Mouse (Mus musculus) cerebellum, adult 9-10 months (tissue): ENCODE results near the gene Gm7145.
"Not testable (repeated sequence)": the region's sequence is repeated elsewhere in the genome, so short reads cannot be mapped to it uniquely, and the experiment has no call there.

Source experiments
- DNase-seq: peaks from one replicate; pipeline ENCODE4 v3.0.0; 2022

Gene Gm7145

DNA sequence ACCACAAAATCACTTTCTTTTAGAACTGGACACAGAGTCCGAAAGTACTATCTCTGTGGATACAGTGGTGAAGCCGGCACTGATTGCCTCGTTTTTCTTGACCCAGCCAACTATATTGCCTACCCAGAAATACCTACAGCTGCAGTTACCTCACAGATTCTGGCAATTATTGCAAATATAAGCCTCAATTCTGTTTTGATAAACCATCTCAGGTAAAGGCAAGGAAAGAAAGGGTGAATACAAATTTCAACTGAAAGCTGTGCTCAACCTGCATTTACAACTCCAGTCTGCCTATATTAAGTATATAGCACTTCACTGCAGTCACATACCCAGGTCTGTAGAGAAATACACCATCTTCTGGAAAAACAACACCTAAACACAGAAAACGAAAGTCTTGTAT lies at the start of gene Gm7145:
Gm7145 (plus strand) TSS at position 301 of the 400 bp plus-strand sequence.
- DNase-seq: no peak

DNA sequence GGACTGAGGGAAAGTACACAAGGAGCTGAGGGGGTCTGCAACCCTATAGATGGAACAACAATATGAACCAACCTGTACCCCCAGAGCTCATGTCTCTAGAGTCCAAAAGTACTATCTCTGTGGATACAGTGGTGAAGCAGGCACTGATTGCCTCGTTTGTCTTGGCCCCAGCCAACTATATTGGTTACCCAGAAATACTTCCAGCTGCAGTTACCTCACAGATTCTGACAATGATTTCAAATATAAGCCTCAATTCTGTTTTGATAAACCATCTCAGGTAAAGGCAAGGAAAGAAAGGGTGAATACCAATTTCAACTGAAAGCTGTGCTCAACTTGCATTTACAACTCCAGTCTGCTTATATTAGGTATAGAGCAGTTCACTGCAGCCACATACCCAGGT lies 38.0 kb upstream of the Gm7145 start, which contains the start of gene Gm28168:
Gm28168 (plus strand) TSS at position 301 of the 400 bp plus-strand sequence.
- DNase-seq: not testable (repeated sequence)

DNA sequence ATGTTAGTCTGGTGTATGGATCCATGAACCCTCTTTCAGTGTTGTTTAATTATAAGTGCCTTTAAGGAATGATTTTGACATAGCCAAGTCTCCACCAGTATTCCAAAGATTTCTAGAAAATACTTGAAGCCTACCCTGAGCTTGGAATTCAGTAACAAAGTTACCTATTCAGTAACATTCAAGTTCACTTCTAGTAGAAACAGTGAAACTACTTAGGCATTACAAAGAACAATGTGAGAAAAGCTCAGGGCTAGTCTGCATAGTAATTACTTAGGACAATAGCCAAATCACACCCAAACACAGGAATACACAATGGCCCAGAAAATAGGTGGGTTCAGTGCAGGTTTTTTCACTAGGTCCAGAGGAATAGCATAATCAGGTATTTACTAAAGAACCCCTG lies 38.1 kb downstream of the Gm7145 start:
- not testable (repeated sequence) for DNase-seq

DNA sequence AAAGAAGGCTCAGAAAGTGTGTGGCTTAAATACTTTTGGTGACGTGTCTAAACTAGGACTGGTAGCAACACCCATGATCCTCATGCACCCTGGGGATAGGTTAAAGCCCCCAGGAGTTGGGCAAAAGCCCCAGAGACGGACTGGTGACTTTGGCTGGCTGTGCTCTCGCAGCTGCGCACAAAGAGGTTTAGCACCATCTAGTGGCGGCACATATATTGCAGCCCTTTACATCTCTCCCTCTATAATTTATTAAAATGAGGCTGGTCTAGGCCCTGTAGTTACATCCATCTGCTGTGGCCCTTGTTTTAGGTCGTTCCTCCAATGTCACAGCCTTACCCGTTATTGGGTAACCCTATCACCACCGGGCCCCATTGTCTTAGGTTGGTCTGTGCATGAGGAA lies 47.0 kb downstream of the Gm7145 start:
- not testable (repeated sequence) for DNase-seq
